Mouse (Mus musculus) heart, embryonic 11.5 days (tissue): Measurements from ENCODE around the gene Cfd. TPM values are rescaled to one million over a fixed set of nuclear protein-coding genes. Genes with fewer than 3 reads are reported as not detected.

Experiments used
- ATAC-seq: fragments of 200-750 bp; cut with Nextera tagmentation; replicated peaks from 2 replicates; pipeline ENCODE4 v1.8.0; 2017; ENCODE audit warnings: moderate library complexity; ENCODE audit not compliant: insufficient number of reproducible peaks, low FRiP score, low TSS enrichment
- H3K27ac ChIP-seq: fragments of 300-500 bp; sonication (generic); 2 replicates; pipeline ENCODE4 v1.5.1; 2014; ENCODE audit warnings: mild to moderate bottlenecking, low read depth, low read length
- H3K27me3 ChIP-seq: fragments of 300-500 bp; sonication (generic); 2 replicates; pipeline ENCODE4 v1.6.1; 2014; ENCODE audit warnings: mild to moderate bottlenecking, low read length, mixed read lengths; ENCODE audit not compliant: control insufficient read depth, insufficient read depth
- H3K36me3 ChIP-seq: fragments of 300-500 bp; sonication (generic); 2 replicates; pipeline ENCODE4 v1.6.1; 2014; ENCODE audit warnings: mild to moderate bottlenecking, low read length, moderate library complexity, mixed read lengths; ENCODE audit not compliant: control insufficient read depth, insufficient read depth
- H3K4me1 ChIP-seq: fragments of 300-500 bp; sonication (generic); 2 replicates; pipeline ENCODE4 v1.6.1; 2014; ENCODE audit warnings: low read length; ENCODE audit not compliant: control insufficient read depth, insufficient read depth
- H3K4me2 ChIP-seq: fragments of 300-500 bp; sonication (generic); 2 replicates; pipeline ENCODE4 v1.6.1; 2014; ENCODE audit warnings: mild to moderate bottlenecking, moderate library complexity
- H3K4me3 ChIP-seq: fragments of 300-500 bp; sonication (generic); 2 replicates; pipeline ENCODE4 v1.5.1; 2014; ENCODE audit warnings: low read depth, low read length
- H3K9ac ChIP-seq: fragments of 300-500 bp; sonication (generic); 2 replicates; pipeline ENCODE4 v1.6.1; 2014; ENCODE audit warnings: mild to moderate bottlenecking, low read depth, low read length, moderate library complexity
- H3K9me3 ChIP-seq: fragments of 300-500 bp; sonication (generic); replicated peaks from 2 replicates; pipeline ENCODE4 v1.6.1; 2016; ENCODE audit warnings: low read length; ENCODE audit not compliant: control insufficient read depth
- WGBS: fragments of 180-500 bp; shearing (Covaris S2); extraction: QIAGEN DNeasy Blood & Tissue Kit; methylation state at CpG from one replicate; pipeline ENCODE4 v1.1.7; 2014; ENCODE audit not compliant: insufficient replicate concordance; 5-methylcytosine and 5-hydroxymethylcytosine counted together
- polyA plus RNA-seq: library from polyadenylated mRNA; unstranded; fragments of >200 nt; fragmentation: Nextera tagmentation; extraction: Ambion mirVana; gene quantifications from 2 replicates; pipeline ENCODE4 v1.2.1, GENCODE M21; 2014

The Cfd gene
- polyA plus RNA-seq, 1 experiment from 2014 or later = not detected

- no peaks in the 10 kb centered on the region for H3K27me3 ChIP-seq
- H3K4me2 ChIP-seq = no peak overlapping the region
- H3K9ac ChIP-seq = no peak overlapping the region
- no peaks in the 10 kb centered on the region for H3K4me1 ChIP-seq
- no peaks in the 10 kb centered on the region for H3K9me3 ChIP-seq
- 0 out of 2 replicates have a peak, but pooled peaks have one; percentile 6 for ATAC-seq
- no peak overlapping the region for H3K27ac ChIP-seq
- 47% methylated on average over 10 of the region's 10 CpGs for WGBS
- peaks cover 36% of the 10 kb centered on the region for H3K36me3 ChIP-seq
- no peak overlapping the region for H3K4me3 ChIP-seq
These were observed 26.1 kb upstream of the Cfd start for GRCm38 (mm10) chr10:79864351-79865188.

GRCm38 (mm10) chr10:79865189-79865601 lies 25.5 kb upstream of the Cfd start:
- Histone ChIP-seq H3K4me1 (no peaks in the 10 kb centered on the region), H3K9ac (no peak overlapping the region), H3K36me3 (peaks cover 29% of the 10 kb centered on the region), H3K4me2 (no peak overlapping the region), H3K4me3 (no peak overlapping the region), H3K27me3 (no peaks in the 10 kb centered on the region), H3K9me3 (no peaks in the 10 kb centered on the region), H3K27ac (no peak overlapping the region)
- 58% methylated on average over 12 of the region's 12 CpGs for WGBS
- no peak for ATAC-seq

- Histone ChIP-seq H3K9me3 (no peaks in the 10 kb centered on the region), H3K36me3 (peaks cover 23% of the 10 kb centered on the region), H3K9ac (no peak overlapping the region), H3K4me2 (no peak overlapping the region), H3K4me3 (no peak overlapping the region), H3K27ac (no peak overlapping the region), H3K4me1 (no peaks in the 10 kb centered on the region), H3K27me3 (no peaks in the 10 kb centered on the region)
- no peak for ATAC-seq
- 68% methylated on average over 19 of the region's 19 CpGs for WGBS
These were observed 24.8 kb upstream of the Cfd start for GRCm38 (mm10) chr10:79865801-79866295.

- Histone ChIP-seq H3K9ac (no peak overlapping the region), H3K9me3 (no peaks in the 10 kb centered on the region), H3K4me2 (no peak overlapping the region), H3K27ac (no peak overlapping the region), H3K36me3 (peaks cover 17% of the 10 kb centered on the region), H3K4me3 (no peak overlapping the region), H3K4me1 (no peaks in the 10 kb centered on the region), H3K27me3 (no peaks in the 10 kb centered on the region)
- 78% methylated on average over 11 of the region's 11 CpGs for WGBS
- no peak for ATAC-seq
These were observed 24.1 kb upstream of the Cfd start for GRCm38 (mm10) chr10:79866601-79867000.

- Histone ChIP-seq H3K27ac (no peak overlapping the region), H3K27me3 (peaks cover 8% of the 10 kb centered on the region; the same call in 1 of the 2 replicates), H3K4me3 (no peak overlapping the region), H3K4me2 (no peak overlapping the region), H3K9ac (no peak overlapping the region), H3K9me3 (no peaks in the 10 kb centered on the region), H3K36me3 (no peaks in the 10 kb centered on the region), H3K4me1 (peaks cover 8% of the 10 kb centered on the region)
- WGBS = 80% methylated on average over 8 of the region's 8 CpGs
- ATAC-seq = no peak
These were observed 18.8 kb upstream of the Cfd start for GRCm38 (mm10) chr10:79871845-79872244.

- peaks cover 8% of the 10 kb centered on the region; the same call in 1 of the 2 replicates for H3K27me3 ChIP-seq
- no peak for ATAC-seq
- H3K4me2 ChIP-seq = no peak overlapping the region; the same call in 1 of the 2 replicates
- no peak overlapping the region for H3K4me3 ChIP-seq
- H3K9me3 ChIP-seq = no peaks in the 10 kb centered on the region
- H3K36me3 ChIP-seq = no peaks in the 10 kb centered on the region
- H3K4me1 ChIP-seq = peaks cover 8% of the 10 kb centered on the region
- no peak overlapping the region for H3K27ac ChIP-seq
- 47% methylated on average over 3 of the region's 3 CpGs for WGBS
- H3K9ac ChIP-seq = no peak overlapping the region
These were observed 17.8 kb upstream of the Cfd start for GRCm38 (mm10) chr10:79872862-79873261.

GRCm38 (mm10) chr10:79873313-79873712 lies 17.3 kb upstream of the Cfd start:
- Histone ChIP-seq H3K9me3 (no peaks in the 10 kb centered on the region), H3K4me2 (peak overlapping the region; percentile 74), H3K4me1 (peaks cover 8% of the 10 kb centered on the region), H3K9ac (peak overlapping the region; percentile 64; the same call in 1 of the 2 replicates), H3K36me3 (no peaks in the 10 kb centered on the region), H3K27ac (no peak overlapping the region), H3K4me3 (peak overlapping the region; percentile 69), H3K27me3 (peaks cover 8% of the 10 kb centered on the region; the same call in 1 of the 2 replicates)
- WGBS = 12% methylated on average over 6 of the region's 6 CpGs
- no peak for ATAC-seq

GRCm38 (mm10) chr10:79873715-79874289 lies 16.9 kb upstream of the Cfd start:
- 6% methylated on average over 19 of the region's 26 CpGs for WGBS
- Histone ChIP-seq H3K9ac (peak overlapping the region; percentile 64), H3K27me3 (peaks cover 8% of the 10 kb centered on the region; the same call in 1 of the 2 replicates), H3K4me3 (peak overlapping the region; percentile 69), H3K27ac (no peak overlapping the region), H3K9me3 (no peaks in the 10 kb centered on the region), H3K36me3 (no peaks in the 10 kb centered on the region), H3K4me2 (peak overlapping the region; percentile 74), H3K4me1 (peaks cover 8% of the 10 kb centered on the region)
- ATAC-seq = no peak
